Mouse (Mus musculus) liver, embryonic 15.5 days (tissue): ENCODE data around the gene Tsc22d4. TPM values are rescaled to one million over a fixed set of nuclear protein-coding genes. Genes with fewer than 3 reads are reported as not detected.

Source experiments
- ATAC-seq: fragments of 200-750 bp; cut with Nextera tagmentation; 2 replicates; pipeline ENCODE4 v1.8.0; 2017; ENCODE audit warnings: moderate number of reproducible peaks, mild to moderate bottlenecking, moderate library complexity; ENCODE audit not compliant: insufficient read depth
- H3K27ac ChIP-seq: fragments of 300-500 bp; sonication (generic); replicated peaks from 2 replicates; pipeline ENCODE4 v1.5.1; 2015; ENCODE audit warnings: mild to moderate bottlenecking, inconsistent platforms
- H3K27me3 ChIP-seq: fragments of 300-500 bp; sonication (generic); 2 replicates; pipeline ENCODE4 v1.6.1; 2015; ENCODE audit warnings: mild to moderate bottlenecking, inconsistent platforms
- H3K36me3 ChIP-seq: fragments of 300-500 bp; sonication (generic); replicated peaks from 2 replicates; pipeline ENCODE4 v1.6.1; 2015; ENCODE audit warnings: moderate library complexity, mild to moderate bottlenecking, inconsistent platforms
- H3K4me1 ChIP-seq: fragments of 300-500 bp; sonication (generic); replicated peaks from 2 replicates; pipeline ENCODE4 v1.6.1; 2015; ENCODE audit warnings: inconsistent platforms
- H3K4me2 ChIP-seq: fragments of 300-500 bp; sonication (generic); 2 replicates; pipeline ENCODE4 v1.6.1; 2015; ENCODE audit warnings: moderate library complexity, mild to moderate bottlenecking, inconsistent platforms
- H3K4me3 ChIP-seq: fragments of 300-500 bp; sonication (generic); replicated peaks from 2 replicates; pipeline ENCODE4 v1.5.1; 2015; ENCODE audit warnings: mild to moderate bottlenecking, inconsistent platforms
- H3K9ac ChIP-seq: fragments of 300-500 bp; sonication (generic); 2 replicates; pipeline ENCODE4 v1.6.1; 2015; ENCODE audit warnings: moderate library complexity, mild to moderate bottlenecking, inconsistent platforms
- H3K9me3 ChIP-seq: fragments of 300-500 bp; sonication (generic); replicated peaks from 2 replicates; pipeline ENCODE4 v1.6.1; 2016; ENCODE audit warnings: inconsistent platforms
- WGBS: fragments of 180-500 bp; shearing (Covaris S2); methylation state at CpG from one replicate; pipeline ENCODE4 v1.1.7; 2015; ENCODE audit warnings: mixed read lengths; ENCODE audit not compliant: insufficient replicate concordance; 5-methylcytosine and 5-hydroxymethylcytosine counted together
- polyA plus RNA-seq: library from polyadenylated mRNA; unstranded; fragments of >200 nt; fragmentation: Nextera tagmentation; extraction: Ambion mirVana; gene quantifications from 2 replicates; pipeline ENCODE4 v1.2.1, GENCODE M21; 2015

Gene Tsc22d4
- polyA plus RNA-seq, 1 experiment from 2014 or later: 68.8 TPM

- H3K36me3 ChIP-seq: no peaks in the 10 kb centered on the region
- no peaks in the 10 kb centered on the region for H3K9me3 ChIP-seq
- no peaks in the 10 kb centered on the region for H3K27me3 ChIP-seq
- no peaks in the 10 kb centered on the region for H3K4me1 ChIP-seq
- no peak for ATAC-seq
- WGBS: 42% methylated on average over 1 of the region's 1 CpGs
- no peak overlapping the region for H3K27ac ChIP-seq
- no peak overlapping the region for H3K4me3 ChIP-seq
- no peak overlapping the region for H3K4me2 ChIP-seq
- H3K9ac ChIP-seq: no peak overlapping the region
These were observed 60.6 kb downstream of the Tsc22d4 start for GRCm38 (mm10) chr5:137806158-137806557.

- 70% methylated on average over 5 of the region's 5 CpGs for WGBS
- Histone ChIP-seq H3K9ac (no peak overlapping the region), H3K4me3 (no peak overlapping the region), H3K4me2 (no peak overlapping the region), H3K36me3 (no peaks in the 10 kb centered on the region), H3K4me1 (no peaks in the 10 kb centered on the region), H3K27ac (no peak overlapping the region), H3K9me3 (no peaks in the 10 kb centered on the region), H3K27me3 (no peaks in the 10 kb centered on the region)
- ATAC-seq: no peak
These were observed 62.8 kb downstream of the Tsc22d4 start for GRCm38 (mm10) chr5:137808316-137808715.

- no peak overlapping the region for H3K27ac ChIP-seq
- H3K9me3 ChIP-seq: no peaks in the 10 kb centered on the region
- H3K9ac ChIP-seq: no peak overlapping the region
- H3K36me3 ChIP-seq: no peaks in the 10 kb centered on the region
- ATAC-seq: no peak
- no peak overlapping the region for H3K4me2 ChIP-seq
- H3K4me3 ChIP-seq: no peak overlapping the region
- no peaks in the 10 kb centered on the region for H3K27me3 ChIP-seq
- 32% methylated on average over 4 of the region's 4 CpGs for WGBS
- H3K4me1 ChIP-seq: no peaks in the 10 kb centered on the region
These were observed 72.1 kb downstream of the Tsc22d4 start for GRCm38 (mm10) chr5:137817466-137818222.

Other genes starting within 250 kb of the Tsc22d4 start
- 29.4 and 33.4 TPM in 2 replicates for gene Pop7, start 243.2 kb upstream of the Tsc22d4 start, polyA plus RNA-seq
- 3.2 and 3.8 TPM in 2 replicates for gene Gigyf1, start 227.2 kb upstream of the Tsc22d4 start, polyA plus RNA-seq
- gene Epo, start 212.5 kb upstream of the Tsc22d4 start, polyA plus RNA-seq: 0.68 and 1.0 TPM in 2 replicates
- gene Gnb2, start 212.2 kb upstream of the Tsc22d4 start, polyA plus RNA-seq: 150 and 161 TPM in 2 replicates
- 0.07 TPM in 2 replicates for gene Actl6b, start 192.2 kb upstream of the Tsc22d4 start, polyA plus RNA-seq
- 55.1 and 65.5 TPM in 2 replicates for gene Tfr2, start 175.9 kb upstream of the Tsc22d4 start, polyA plus RNA-seq
- 29.7 and 31.7 TPM in 2 replicates for gene Mospd3, start 144.7 kb upstream of the Tsc22d4 start, polyA plus RNA-seq
- gene Pcolce, start 131.9 kb upstream of the Tsc22d4 start, polyA plus RNA-seq: 16.6 and 17.4 TPM in 2 replicates
- gene Fbxo24, start 116.7 kb upstream of the Tsc22d4 start, polyA plus RNA-seq: not detected in 2 replicates
- gene Lrch4, start 116.6 kb upstream of the Tsc22d4 start, polyA plus RNA-seq: 25.7 and 26.4 TPM in 2 replicates
- 6.0 and 7.8 TPM in 2 replicates for gene Gm20605, start 116.6 kb upstream of the Tsc22d4 start, polyA plus RNA-seq
- 3.6 and 4.6 TPM in 2 replicates for gene Sap25, start 104.4 kb upstream of the Tsc22d4 start, polyA plus RNA-seq
- 0.07 TPM in 1 of 2 replicates, not detected in the other for gene Irs3, start 100.0 kb upstream of the Tsc22d4 start, polyA plus RNA-seq
- gene Agfg2, start 61.0 kb upstream of the Tsc22d4 start, polyA plus RNA-seq: 35.3 and 35.6 TPM in 2 replicates
- 0.21 and 0.39 TPM in 2 replicates for gene Nyap1, start 4.1 kb upstream of the Tsc22d4 start, polyA plus RNA-seq
- 21.0 and 21.3 TPM in 2 replicates for gene Ppp1r35, start 33.1 kb downstream of the Tsc22d4 start, polyA plus RNA-seq
- gene Mepce, start 41.9 kb downstream of the Tsc22d4 start, polyA plus RNA-seq: 4.0 and 5.0 TPM in 2 replicates
- gene Zcwpw1, start 42.1 kb downstream of the Tsc22d4 start, polyA plus RNA-seq: 3.2 and 3.3 TPM in 2 replicates
- gene Pilra, start 90.6 kb downstream of the Tsc22d4 start, polyA plus RNA-seq: 4.0 and 4.7 TPM in 2 replicates
- gene Pilrb1, start 112.4 kb downstream of the Tsc22d4 start, polyA plus RNA-seq: 4.9 and 5.7 TPM in 2 replicates
- 5.2 and 6.4 TPM in 2 replicates for gene Pilrb2, start 126.1 kb downstream of the Tsc22d4 start, polyA plus RNA-seq
- 5.0 and 5.2 TPM in 2 replicates for gene Cyp3a13, start 175.9 kb downstream of the Tsc22d4 start, polyA plus RNA-seq
- not detected in 2 replicates for gene Gjc3, start 217.4 kb downstream of the Tsc22d4 start, polyA plus RNA-seq
- gene Azgp1, start 235.8 kb downstream of the Tsc22d4 start, polyA plus RNA-seq: 14.4 and 31.0 TPM in 2 replicates